Mouse (Mus musculus): ENCODE data around the gene Zbtb40. TPM values are rescaled to one million over a fixed set of nuclear protein-coding genes. Genes with fewer than 3 reads are reported as not detected.

Zbtb40 gene
- total and polyA plus RNA-seq, 3 experiments = 2.7 to 7.1 (median 6.7) TPM

GRCm38 (mm10) chr4:137054932-137055331 lies 6.3 kb upstream of the Zbtb40 start:
- Histone ChIP-seq H3K9me3 (replicated peaks; ENCODE audit: low read length) (peaks cover 2% of the 10 kb centered on the region), H3K9ac (ENCODE audit: insufficient read depth, low read depth) (no peak overlapping the region), H3K27me3 (replicated peaks) (peaks cover 82% of the 10 kb centered on the region), H3K36me3 (replicated peaks in 1 of 2; ENCODE audit: control insufficient read depth in 1 of 2, insufficient read depth in 1 of 2, low read length in 1 of 2) (no peaks in the 10 kb centered on the region), H3K79me2 (replicated peaks; ENCODE audit: control insufficient read depth, extremely low read depth, insufficient read depth, poor library complexity, severe bottlenecking) (no peaks in the 10 kb centered on the region), H3K4me1 (ENCODE audit: control insufficient read depth in 1 of 2, insufficient read depth in 2 of 2) (no peaks in the 10 kb centered on the region), H3K4me3 (replicated peaks in 1 of 3; ENCODE audit: low read depth in 2 of 3, low read length in 2 of 3, poor library complexity in 1 of 3) (no peak overlapping the region), H3K4me2 (ENCODE audit: insufficient read depth, low read depth, poor library complexity, severe bottlenecking) (no peak overlapping the region), H3K27ac (ENCODE audit: insufficient read depth, low read depth) (no peak overlapping the region)
- TF ChIP-seq PAX5 (IDR thresholded peaks at IDR 0.05; ENCODE audit: low read length) = no peak
- dilution Hi-C loops (cut with MboI; ENCODE audit: extremely low pct_ligation_motif_present, extremely low pct_unique_long_range_greater_than_20kb, low sequenced_read_pairs) = no loop called here
- in situ Hi-C loops (cut with MboI; ENCODE audit: low pct_ligation_motif_present, low pct_unique_long_range_greater_than_20kb, low sequenced_read_pairs) = no loop called here
- DNase-seq (ENCODE audit: extremely low read depth) = no peak

GRCm38 (mm10) chr4:137053810-137054209 lies 5.2 kb upstream of the Zbtb40 start:
- H3K27me3 ChIP-seq (replicated peaks) = peaks cover 73% of the 10 kb centered on the region

GRCm38 (mm10) chr4:137047840-137048549 lies 606 bp downstream of the Zbtb40 start:
- Histone ChIP-seq H3K36me3 (replicated peaks in 1 of 2; ENCODE audit: control insufficient read depth in 1 of 2, insufficient read depth in 1 of 2, low read length in 1 of 2) (peaks cover 0 to 2% of the 10 kb centered on the region in 2 experiments), H3K9me3 (replicated peaks; ENCODE audit: low read length) (peaks cover 10% of the 10 kb centered on the region), H3K9ac (ENCODE audit: insufficient read depth, low read depth) (peak overlapping the region; percentile 53; the same call in 1 of the 2 replicates), H3K27ac (ENCODE audit: insufficient read depth, low read depth) (peak overlapping the region; percentile 1; the same call in 1 of the 2 replicates), H3K79me2 (replicated peaks; ENCODE audit: control insufficient read depth, extremely low read depth, insufficient read depth, poor library complexity, severe bottlenecking) (peaks cover 3% of the 10 kb centered on the region; the same call in 1 of the 2 replicates), H3K4me3 (replicated peaks in 1 of 3; ENCODE audit: low read depth in 2 of 3, low read length in 2 of 3, poor library complexity in 1 of 3) (peak overlapping the region; percentile 79 to 94 (median 84)), H3K27me3 (replicated peaks) (peaks cover 23% of the 10 kb centered on the region), H3K4me1 (ENCODE audit: control insufficient read depth in 1 of 2, insufficient read depth in 2 of 2) (peaks cover 0 to 15% of the 10 kb centered on the region in 2 experiments; a peak in 3 of 4 replicates), H3K4me2 (ENCODE audit: insufficient read depth, low read depth, poor library complexity, severe bottlenecking) (peak overlapping the region; percentile 66)
- in situ Hi-C loops (cut with MboI; ENCODE audit: low pct_ligation_motif_present, low pct_unique_long_range_greater_than_20kb, low sequenced_read_pairs) = no loop called here
- TF ChIP-seq ZNF384 (IDR thresholded peaks at IDR 0.05; ENCODE audit: low read depth, low read length) = no peak
- peak; percentile 33; the same call in 1 of the 2 replicates for TF ChIP-seq MEF2A (IDR thresholded peaks at IDR 0.05; ENCODE audit: borderline replicate concordance, low read depth, low read length)
- peak; percentile 29 for TF ChIP-seq SIN3A (IDR thresholded peaks at IDR 0.05; ENCODE audit: low read length)
- TF ChIP-seq BHLHE40 (IDR thresholded peaks at IDR 0.05; ENCODE audit: low read depth, low read length) = peak; percentile 72
- TF ChIP-seq IRF4 (IDR thresholded peaks at IDR 0.05; ENCODE audit: low read depth, low read length) = no peak
- 0 out of 2 replicates have a peak, but pooled peaks have one; percentile 12 for TF ChIP-seq TCF12 (IDR thresholded peaks at IDR 0.05; ENCODE audit: low read depth, low read length)
- TF ChIP-seq UBTF (IDR thresholded peaks at IDR 0.05; ENCODE audit: low read depth, low read length) = peak; percentile 47; the same call in 1 of the 2 replicates
- no peak for TF ChIP-seq ZC3H11A (IDR thresholded peaks at IDR 0.05; ENCODE audit: low read depth, low read length)
- 0 out of 2 replicates have a peak, but pooled peaks have one; percentile 30 for TF ChIP-seq CHD2 (IDR thresholded peaks at IDR 0.05; ENCODE audit: low read length)
- TF ChIP-seq USF1 (IDR thresholded peaks at IDR 0.05; ENCODE audit: low read depth, low read length) = no peak
- no peak for TF ChIP-seq MYC (IDR thresholded peaks at IDR 0.05; ENCODE audit: low read depth, low read length)
- peak; percentile 43 for DNase-seq (ENCODE audit: extremely low read depth)
- dilution Hi-C loops (cut with MboI; ENCODE audit: extremely low pct_ligation_motif_present, extremely low pct_unique_long_range_greater_than_20kb, low sequenced_read_pairs) = no loop called here

More at GRCm38 (mm10) chr4:137053810-137054209, 5.2 kb upstream of the Zbtb40 start:
- dilution Hi-C loops (cut with MboI; ENCODE audit: extremely low pct_ligation_motif_present, extremely low pct_unique_long_range_greater_than_20kb, low sequenced_read_pairs) = no loop called here
- in situ Hi-C loops (cut with MboI; ENCODE audit: low pct_ligation_motif_present, low pct_unique_long_range_greater_than_20kb, low sequenced_read_pairs) = no loop called here
- Histone ChIP-seq H3K4me1 (ENCODE audit: control insufficient read depth in 1 of 2, insufficient read depth in 2 of 2) (peaks cover 0 to 4% of the 10 kb centered on the region in 2 experiments; a peak in 2 of 4 replicates), H3K79me2 (replicated peaks; ENCODE audit: control insufficient read depth, extremely low read depth, insufficient read depth, poor library complexity, severe bottlenecking) (no peaks in the 10 kb centered on the region), H3K27ac (ENCODE audit: insufficient read depth, low read depth) (no peak overlapping the region), H3K4me3 (replicated peaks in 1 of 3; ENCODE audit: low read depth in 2 of 3, low read length in 2 of 3, poor library complexity in 1 of 3) (no peak overlapping the region), H3K36me3 (replicated peaks in 1 of 2; ENCODE audit: control insufficient read depth in 1 of 2, insufficient read depth in 1 of 2, low read length in 1 of 2) (no peaks in the 10 kb centered on the region), H3K4me2 (ENCODE audit: insufficient read depth, low read depth, poor library complexity, severe bottlenecking) (no peak overlapping the region), H3K9me3 (replicated peaks; ENCODE audit: low read length) (peaks cover 10% of the 10 kb centered on the region), H3K9ac (ENCODE audit: insufficient read depth, low read depth) (no peak overlapping the region)
- TF ChIP-seq JUND (conservative IDR thresholded peaks at IDR 0.05; ENCODE audit: low read depth, low read length) (no peak), IRF4 (IDR thresholded peaks at IDR 0.05; ENCODE audit: low read depth, low read length) (no peak), POLR2AphosphoS2 (IDR thresholded peaks at IDR 0.05; ENCODE audit: low read depth, low read length) (no peak), CTCF (conservative IDR thresholded peaks at IDR 0.05 in 1 of 2, IDR thresholded peaks at IDR 0.05 in 1 of 2; ENCODE audit: low read depth in 2 of 2, low read length in 2 of 2) (no peak), USF2 (conservative IDR thresholded peaks at IDR 0.05; ENCODE audit: low read depth, low read length) (no peak)
- no peak for DNase-seq (ENCODE audit: extremely low read depth)

Measured in CH12.LX (cell line).